Mouse (Mus musculus): Measurements from ENCODE around the gene Mrnip.

DNA sequence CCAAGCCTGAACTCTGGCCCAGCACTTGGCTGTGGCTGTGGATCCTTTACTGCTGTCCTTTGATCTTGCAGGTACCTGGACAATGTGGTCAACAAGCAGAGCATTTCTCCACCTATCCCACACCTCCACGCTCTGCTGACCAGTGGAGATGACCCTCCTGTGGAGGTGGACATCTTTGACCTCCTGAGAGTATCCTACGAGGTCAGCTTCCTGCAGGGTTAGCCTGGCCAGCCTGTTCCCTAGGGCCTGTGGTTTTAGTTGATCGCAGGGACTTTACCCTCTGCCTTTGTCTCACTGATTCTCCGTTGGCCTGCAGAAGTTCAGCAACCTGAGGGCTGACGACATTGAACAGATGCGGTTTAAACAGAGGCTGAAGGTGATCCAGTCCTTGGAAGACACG, 15.9 kb upstream of the Mrnip start:
- TF ChIP-seq POLR2A (IDR thresholded peaks at IDR 0.05; ENCODE audit: low read depth, low read length) (no peak), CTCF (IDR thresholded peaks at IDR 0.05; ENCODE audit: extremely low read depth, insufficient read length, insufficient replicate concordance, low read depth, low read length) (no peak)
